Mouse (Mus musculus) midbrain, embryonic 13.5 days (tissue): Measurements from ENCODE around the gene Nop2. TPM values are rescaled to one million over a fixed set of nuclear protein-coding genes. Genes with fewer than 3 reads are reported as not detected.
"Not testable (repeated sequence)": the region's sequence is repeated elsewhere in the genome, so short reads cannot be mapped to it uniquely, and the experiment has no call there.

Experiments
- ATAC-seq: fragments of 200-750 bp; cut with Nextera tagmentation; 2 replicates; pipeline ENCODE4 v1.8.0; 2017; ENCODE audit warnings: mild to moderate bottlenecking, moderate TSS enrichment, moderate library complexity
- H3K27ac ChIP-seq: fragments of 300-500 bp; sonication (generic); 2 replicates; pipeline ENCODE4 v1.5.1; 2015; ENCODE audit warnings: inconsistent platforms, mild to moderate bottlenecking, moderate library complexity
- H3K27me3 ChIP-seq: fragments of 300-500 bp; sonication (generic); 2 replicates; pipeline ENCODE4 v1.6.1; 2015; ENCODE audit warnings: mild to moderate bottlenecking, inconsistent platforms
- H3K36me3 ChIP-seq: fragments of 300-500 bp; sonication (generic); 2 replicates; pipeline ENCODE4 v1.6.1; 2015; ENCODE audit warnings: mild to moderate bottlenecking, inconsistent platforms
- H3K4me1 ChIP-seq: fragments of 300-500 bp; sonication (generic); replicated peaks from 2 replicates; pipeline ENCODE4 v1.6.1; 2015; ENCODE audit warnings: inconsistent platforms
- H3K4me2 ChIP-seq: fragments of 300-500 bp; sonication (generic); replicated peaks from 2 replicates; pipeline ENCODE4 v1.6.1; 2015; ENCODE audit warnings: moderate library complexity, mild to moderate bottlenecking, inconsistent platforms
- H3K4me3 ChIP-seq: fragments of 300-500 bp; sonication (generic); replicated peaks from 2 replicates; pipeline ENCODE4 v1.5.1; 2015; ENCODE audit warnings: mild to moderate bottlenecking, inconsistent platforms
- H3K9ac ChIP-seq: fragments of 300-500 bp; sonication (generic); replicated peaks from 2 replicates; pipeline ENCODE4 v1.6.1; 2015; ENCODE audit warnings: mild to moderate bottlenecking, inconsistent platforms
- H3K9me3 ChIP-seq: fragments of 300-500 bp; sonication (generic); 2 replicates; pipeline ENCODE4 v1.6.1; 2016; ENCODE audit warnings: mild to moderate bottlenecking, inconsistent platforms
- WGBS: fragments of 180-500 bp; shearing (Covaris S2); methylation state at CpG from one replicate; pipeline ENCODE4 v1.1.7; 2015; 5-methylcytosine and 5-hydroxymethylcytosine counted together
- polyA plus RNA-seq: library from polyadenylated mRNA; unstranded; fragments of >200 nt; fragmentation: Nextera tagmentation; extraction: Ambion mirVana; gene quantifications from 2 replicates; pipeline ENCODE4 v1.2.1, GENCODE M21; 2015

The Nop2 gene
- polyA plus RNA-seq, 1 experiment from 2014 or later = 43.2 TPM

GRCm38 (mm10) chr6:125158944-125159492, 27.3 kb downstream of the Nop2 start:
- Histone ChIP-seq H3K4me2 (no peak overlapping the region), H3K27ac (no peak overlapping the region), H3K36me3 (peaks cover 66% of the 10 kb centered on the region), H3K4me3 (no peak overlapping the region), H3K9me3 (no peaks in the 10 kb centered on the region), H3K27me3 (no peaks in the 10 kb centered on the region), H3K9ac (no peak overlapping the region), H3K4me1 (peaks cover 43% of the 10 kb centered on the region)
- no peak for ATAC-seq
- 91% methylated on average over 15 of the region's 15 CpGs for WGBS

DNA sequence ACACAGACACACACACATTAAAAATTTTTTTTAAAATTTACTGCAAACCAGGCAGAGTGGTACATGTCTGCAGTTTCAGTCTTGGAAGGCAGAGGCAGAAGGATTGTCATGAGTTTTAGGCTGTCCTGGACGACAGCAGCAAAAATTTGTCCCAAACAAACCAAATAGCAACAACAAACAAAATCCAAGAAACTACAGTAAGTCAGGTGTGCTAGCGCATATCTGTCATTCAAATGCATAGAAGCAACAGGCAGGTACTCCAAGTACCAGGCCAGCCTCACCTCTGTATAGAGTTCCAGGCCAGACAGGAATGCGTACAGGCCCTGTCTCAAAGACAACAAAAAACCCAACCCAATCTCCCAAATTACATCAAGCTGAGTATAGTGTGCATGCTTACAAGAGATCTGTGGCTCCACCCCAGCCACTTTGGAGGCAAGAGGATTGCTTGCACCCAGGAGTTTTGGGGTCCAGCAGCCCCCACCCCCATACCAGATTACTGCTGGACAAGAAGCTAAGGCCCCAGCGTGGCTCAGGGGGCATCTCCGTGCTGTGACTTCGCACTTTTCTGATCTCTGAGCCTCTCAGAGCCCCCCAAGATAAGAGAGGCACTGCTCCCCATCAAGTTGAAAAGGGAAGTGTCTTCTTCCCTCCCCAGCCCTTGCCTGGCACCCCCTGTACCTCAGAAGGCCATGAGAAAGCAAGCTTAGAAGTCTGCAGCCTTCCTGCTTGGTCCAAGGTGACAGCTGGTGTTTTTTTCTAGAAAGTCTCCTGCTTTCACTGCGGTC, 28.3 kb downstream of the Nop2 start:
- Histone ChIP-seq H3K9me3 (no peaks in the 10 kb centered on the region), H3K27me3 (no peaks in the 10 kb centered on the region), H3K27ac (no peak overlapping the region), H3K4me1 (peaks cover 48% of the 10 kb centered on the region), H3K9ac (no peak overlapping the region), H3K4me3 (no peak overlapping the region), H3K4me2 (no peak overlapping the region), H3K36me3 (peaks cover 63% of the 10 kb centered on the region)
- 86% methylated on average over 7 of the region's 7 CpGs for WGBS
- ATAC-seq = no peak

DNA sequence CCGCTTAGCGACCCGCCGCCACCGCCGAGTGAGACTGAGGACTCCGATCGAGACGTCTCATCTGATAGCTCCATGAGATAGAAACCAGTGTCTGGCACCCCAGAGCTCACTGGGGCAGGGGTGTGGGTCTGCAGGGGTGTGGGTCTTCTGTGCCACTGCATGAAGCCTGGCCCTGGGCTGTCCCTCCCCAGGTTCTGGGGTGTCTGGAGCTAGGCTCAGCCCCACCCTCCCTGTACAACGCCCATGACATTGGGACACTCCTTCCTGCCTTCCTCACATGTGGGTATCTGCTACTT, 28.8 kb downstream of the Nop2 start:
- WGBS = 40% methylated on average over 10 of the region's 10 CpGs
- no peak for ATAC-seq
- Histone ChIP-seq H3K9me3 (no peaks in the 10 kb centered on the region), H3K4me1 (peaks cover 48% of the 10 kb centered on the region), H3K27ac (no peak overlapping the region), H3K9ac (no peak overlapping the region; the same call in 1 of the 2 replicates), H3K4me3 (no peak overlapping the region), H3K27me3 (no peaks in the 10 kb centered on the region), H3K36me3 (peaks cover 58% of the 10 kb centered on the region), H3K4me2 (no peak overlapping the region)

GRCm38 (mm10) chr6:125160854-125161760, 29.4 kb downstream of the Nop2 start:
- ATAC-seq = no peak
- Histone ChIP-seq H3K27ac (no peak overlapping the region), H3K9me3 (no peaks in the 10 kb centered on the region), H3K4me3 (no peak overlapping the region), H3K27me3 (no peaks in the 10 kb centered on the region), H3K36me3 (peaks cover 57% of the 10 kb centered on the region), H3K4me2 (no peak overlapping the region), H3K4me1 (peaks cover 53% of the 10 kb centered on the region), H3K9ac (peak overlapping the region; percentile 10; the same call in 1 of the 2 replicates)
- WGBS = 17% methylated on average over 22 of the region's 22 CpGs

GRCm38 (mm10) chr6:125161971-125162370, 30.3 kb downstream of the Nop2 start:
- peaks cover 58% of the 10 kb centered on the region for H3K4me1 ChIP-seq
- H3K4me3 ChIP-seq, ATAC-seq, H3K9ac ChIP-seq, H3K9me3 ChIP-seq, H3K27ac ChIP-seq, H3K4me2 ChIP-seq, H3K27me3 ChIP-seq: not testable (repeated sequence)
- WGBS = 6% methylated on average over 4 of the region's 5 CpGs
- peaks cover 57% of the 10 kb centered on the region for H3K36me3 ChIP-seq

DNA sequence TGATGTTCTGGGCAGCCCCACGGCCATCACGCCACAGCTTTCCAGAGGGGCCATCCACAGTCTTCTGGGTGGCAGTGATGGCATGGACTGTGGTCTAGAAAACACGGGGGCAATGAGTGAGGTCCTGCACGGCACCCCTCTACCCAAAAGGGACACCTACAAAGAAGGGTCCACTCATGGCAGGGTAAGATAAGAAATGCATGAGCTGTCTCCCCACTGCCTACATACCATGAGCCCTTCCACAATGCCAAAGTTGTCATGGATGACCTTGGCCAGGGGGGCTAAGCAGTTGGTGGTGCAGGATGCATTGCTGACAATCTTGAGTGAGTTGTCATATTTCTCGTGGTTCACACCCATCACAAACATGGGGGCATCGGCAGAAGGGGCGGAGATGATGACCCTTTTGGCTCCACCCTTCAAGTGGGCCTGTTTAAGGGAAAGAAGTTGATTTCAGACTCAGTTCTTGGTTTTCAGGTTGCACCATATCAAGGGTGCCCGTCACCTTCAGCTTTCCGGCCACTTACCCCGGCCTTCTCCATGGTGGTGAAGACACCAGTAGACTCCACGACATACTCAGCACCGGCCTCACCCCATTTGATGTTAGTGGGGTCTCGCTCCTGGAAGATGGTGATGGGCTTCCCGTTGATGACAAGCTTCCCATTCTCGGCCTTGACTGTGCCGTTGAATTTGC, 31.1 kb downstream of the Nop2 start:
- WGBS = 77% methylated on average over 13 of the region's 16 CpGs
- peaks cover 61% of the 10 kb centered on the region for H3K36me3 ChIP-seq
- ATAC-seq, H3K4me3 ChIP-seq, H3K27ac ChIP-seq, H3K9me3 ChIP-seq, H3K27me3 ChIP-seq, H3K9ac ChIP-seq: not testable (repeated sequence)
- 0 out of 2 replicates have a peak overlapping the region, but pooled peaks have one; percentile 3 for H3K4me2 ChIP-seq
- H3K4me1 ChIP-seq = peaks cover 58% of the 10 kb centered on the region

GRCm38 (mm10) chr6:125163801-125164657, 32.3 kb downstream of the Nop2 start:
- 4% methylated on average over 20 of the region's 20 CpGs for WGBS

GRCm38 (mm10) chr6:125164672-125165327, 33.1 kb downstream of the Nop2 start:
- Histone ChIP-seq H3K4me3 (peak overlapping the region; percentile 98), H3K4me2 (peak overlapping the region; percentile 96), H3K9me3 (no peaks in the 10 kb centered on the region), H3K27me3 (no peaks in the 10 kb centered on the region), H3K9ac (peak overlapping the region; percentile 98), H3K4me1 (peaks cover 57% of the 10 kb centered on the region), H3K27ac (peak overlapping the region; percentile 94), H3K36me3 (peaks cover 65% of the 10 kb centered on the region)
- peak; percentile 47 for ATAC-seq
- WGBS = 0% methylated on average over 39 of the region's 39 CpGs

More at GRCm38 (mm10) chr6:125163801-125164657, 32.3 kb downstream of the Nop2 start:
- Histone ChIP-seq H3K27me3 (no peaks in the 10 kb centered on the region), H3K4me3 (peak overlapping the region; percentile 98), H3K36me3 (peaks cover 65% of the 10 kb centered on the region), H3K27ac (peak overlapping the region; percentile 94), H3K9me3 (no peaks in the 10 kb centered on the region), H3K4me1 (peaks cover 57% of the 10 kb centered on the region), H3K4me2 (peak overlapping the region; percentile 96), H3K9ac (peak overlapping the region; percentile 98)
- peak; percentile 10; the same call in 1 of the 2 replicates for ATAC-seq

DNA sequence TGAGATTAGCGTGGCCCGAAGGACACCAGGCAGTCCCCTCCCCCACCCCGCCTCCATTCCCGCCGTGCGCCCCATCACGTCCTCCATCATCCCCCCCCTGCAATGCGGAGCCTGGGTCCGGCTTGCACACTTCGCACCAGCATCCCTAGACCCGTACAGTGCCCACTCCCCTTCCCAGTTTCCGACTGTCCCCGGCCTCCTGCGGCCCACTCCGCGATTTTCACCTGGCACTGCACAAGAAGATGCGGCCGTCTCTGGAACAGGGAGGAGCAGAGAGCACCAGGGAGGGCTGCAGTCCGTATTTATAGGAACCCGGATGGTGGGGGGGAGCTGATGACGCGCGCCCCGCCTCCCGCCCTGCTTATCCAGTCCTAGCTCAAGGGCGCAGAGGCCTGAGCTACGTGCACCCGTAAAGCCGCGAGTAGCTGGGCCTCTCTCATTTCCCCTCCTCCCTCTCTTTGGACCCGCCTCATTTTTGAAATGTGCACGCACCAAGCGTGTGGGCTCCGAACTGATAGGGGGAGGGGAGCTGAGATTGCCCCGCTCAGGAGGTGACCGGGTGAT, 33.7 kb downstream of the Nop2 start:
- H3K27ac ChIP-seq = peak overlapping the region; percentile 94
- ATAC-seq = peak; percentile 92
- peaks cover 65% of the 10 kb centered on the region for H3K36me3 ChIP-seq
- peaks cover 55% of the 10 kb centered on the region for H3K4me1 ChIP-seq
- peak overlapping the region; percentile 98 for H3K4me3 ChIP-seq
- no peaks in the 10 kb centered on the region for H3K27me3 ChIP-seq
- no peaks in the 10 kb centered on the region for H3K9me3 ChIP-seq
- peak overlapping the region; percentile 98 for H3K9ac ChIP-seq
- 0% methylated on average over 36 of the region's 36 CpGs for WGBS
- H3K4me2 ChIP-seq = peak overlapping the region; percentile 96

DNA sequence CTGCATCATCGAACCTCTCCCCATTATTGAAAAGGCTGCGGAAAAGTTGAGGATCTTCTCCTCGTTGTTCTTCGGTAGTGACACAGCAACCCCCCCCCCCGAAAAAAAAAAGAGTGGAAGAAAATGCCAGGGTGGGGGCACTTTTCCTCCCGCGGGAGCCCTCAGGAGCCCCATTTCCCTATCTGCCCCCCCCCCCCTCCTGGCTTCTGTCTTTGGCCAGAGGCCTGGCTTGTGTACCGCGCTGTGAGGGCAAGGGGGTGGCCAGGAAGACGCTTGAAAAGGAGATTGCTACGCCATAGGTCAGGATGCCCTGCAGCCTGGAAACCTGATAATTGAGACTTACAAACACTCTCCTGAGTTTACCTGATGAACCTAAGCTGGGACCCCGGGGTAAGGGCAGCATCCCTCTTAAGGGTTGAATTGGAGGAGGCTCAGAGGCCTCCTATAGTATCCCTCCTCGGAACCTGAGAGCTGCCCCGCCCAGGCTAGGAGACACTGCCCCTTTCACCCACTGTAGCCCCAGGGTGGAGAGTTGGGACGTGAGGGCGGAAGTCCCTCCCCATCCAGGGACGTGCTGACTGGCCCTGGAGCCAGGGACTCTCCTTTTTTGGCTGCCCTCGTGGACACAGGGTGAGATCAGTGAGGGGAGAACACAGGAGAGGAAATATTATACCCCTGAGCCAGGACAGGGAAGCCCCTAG, 34.5 kb downstream of the Nop2 start, which contains the start of gene Gapdh:
Gene Gapdh (minus strand): TSS at position 417 of the 701 bp plus-strand sequence.
- 0% methylated on average over 18 of the region's 18 CpGs for WGBS
- H3K4me1 ChIP-seq = peaks cover 47% of the 10 kb centered on the region
- ATAC-seq = peak; percentile 13
- peak within 1 kb of the TSS; percentile 94 for H3K27ac ChIP-seq
- H3K27me3 ChIP-seq = no peaks in the 10 kb centered on the region
- H3K9ac ChIP-seq = peak within 1 kb of the TSS; percentile 98
- H3K4me3 ChIP-seq = peak within 1 kb of the TSS; percentile 98
- H3K36me3 ChIP-seq = peaks cover 65% of the 10 kb centered on the region
- peak within 1 kb of the TSS; percentile 96 for H3K4me2 ChIP-seq
- no peaks in the 10 kb centered on the region for H3K9me3 ChIP-seq
